Mouse (Mus musculus) adrenal gland, adult 2 months (tissue): Measurements from ENCODE around the gene Bri3bp. TPM values are rescaled to one million over a fixed set of nuclear protein-coding genes. Genes with fewer than 3 reads are reported as not detected.
A peak's percentile ranks its signal among the peaks of the same experiment; 100 is the strongest.
"Not testable (repeated sequence)": the region's sequence is repeated elsewhere in the genome, so short reads cannot be mapped to it uniquely, and the experiment has no call there.

ENCODE experiments used
- DNase-seq: peaks from one replicate; pipeline ENCODE4 v3.0.0; 2021
- polyA plus RNA-seq: library from polyadenylated mRNA; depleted of rRNA; stranded (reverse); fragments of >200 nt; gene quantifications from 2 replicates; pipeline ENCODE4 v1.2.3, GENCODE M21; 2012
- total RNA-seq, 2 experiments: library from RNA; stranded (reverse); gene quantifications; 2 replicates each; pipeline ENCODE4 v1.2.3; 2021

The Bri3bp gene
- total and polyA plus RNA-seq, 3 experiments: 22.1 to 28.7 (median 25.3) TPM

GRCm38 (mm10) chr5:125485031-125485778 is 43.8 kb downstream of the Bri3bp start:
- DNase-seq: no peak

- DNase-seq: peak; percentile 64
Measured at GRCm38 (mm10) chr5:125486088-125486487, 44.7 kb downstream of the Bri3bp start.

- no peak for DNase-seq
Measured at GRCm38 (mm10) chr5:125487375-125488115, 46.2 kb downstream of the Bri3bp start.

GRCm38 (mm10) chr5:125488116-125488455 is 46.7 kb downstream of the Bri3bp start:
- DNase-seq: no peak

GRCm38 (mm10) chr5:125488953-125489352 is 47.6 kb downstream of the Bri3bp start:
- DNase-seq: not testable (repeated sequence)

GRCm38 (mm10) chr5:125491107-125491506 is 49.7 kb downstream of the Bri3bp start:
- no peak for DNase-seq

- no peak for DNase-seq
Measured at GRCm38 (mm10) chr5:125492379-125493092, 51.2 kb downstream of the Bri3bp start.

- DNase-seq: no peak
Measured at GRCm38 (mm10) chr5:125493093-125493423, 51.7 kb downstream of the Bri3bp start.

GRCm38 (mm10) chr5:125495655-125496054 is 54.3 kb downstream of the Bri3bp start:
- peak; percentile 77 for DNase-seq

- DNase-seq: peak; percentile 73
Measured at GRCm38 (mm10) chr5:125497821-125498600, 56.6 kb downstream of the Bri3bp start.

- DNase-seq: no peak
Measured at GRCm38 (mm10) chr5:125501505-125501904, 60.1 kb downstream of the Bri3bp start.

- no peak for DNase-seq
Measured at GRCm38 (mm10) chr5:125502186-125502585, 60.8 kb downstream of the Bri3bp start.

- DNase-seq: no peak
Measured at GRCm38 (mm10) chr5:125503628-125504027, 62.3 kb downstream of the Bri3bp start.

- DNase-seq: no peak
Measured at GRCm38 (mm10) chr5:125504692-125505091, 63.3 kb downstream of the Bri3bp start.

GRCm38 (mm10) chr5:125505968-125506367 is 64.6 kb downstream of the Bri3bp start:
- no peak for DNase-seq

- DNase-seq: no peak
Measured at GRCm38 (mm10) chr5:125507582-125507981, 66.2 kb downstream of the Bri3bp start.

GRCm38 (mm10) chr5:125508006-125508405 is 66.6 kb downstream of the Bri3bp start:
- no peak for DNase-seq

- DNase-seq: no peak
Measured at GRCm38 (mm10) chr5:125509541-125509940, 68.2 kb downstream of the Bri3bp start.
